Mouse (Mus musculus): ENCODE data around the gene Spic. TPM values are rescaled to one million over a fixed set of nuclear protein-coding genes. Genes with fewer than 3 reads are reported as not detected.
"Not testable (repeated sequence)": the region's sequence is repeated elsewhere in the genome, so short reads cannot be mapped to it uniquely, and the experiment has no call there.

Spic gene
- polyA plus RNA-seq, 1 experiment from 2014 or later = 0.08 TPM

DNA sequence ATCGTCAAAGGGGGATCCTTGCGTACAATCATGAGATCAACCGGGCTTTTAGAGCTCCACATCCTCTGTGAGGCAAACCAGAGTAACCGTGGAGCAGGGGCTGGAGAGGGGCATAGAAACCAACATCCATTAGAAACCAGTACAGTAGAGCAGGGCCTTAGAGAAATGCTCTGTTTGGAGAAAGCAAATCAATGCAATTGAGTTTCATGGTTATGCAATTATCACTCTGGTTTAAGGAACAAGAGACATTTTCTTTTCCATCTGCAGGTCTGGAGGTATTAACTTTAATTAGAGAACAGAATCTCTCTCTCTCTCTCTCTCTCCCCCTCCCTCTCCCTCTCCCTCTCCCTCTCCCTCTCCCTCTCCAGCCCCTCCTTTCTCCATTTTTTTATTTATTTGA, 29.9 kb upstream of the Spic start:
- H3K4me1 ChIP-seq = no peaks in the 10 kb centered on the region
- no peak overlapping the region for H3K4me2 ChIP-seq
- no peaks in the 10 kb centered on the region for H3K9me3 ChIP-seq
- no peak overlapping the region for H3K27ac ChIP-seq (replicated peaks)
- H3K9ac ChIP-seq = no peak overlapping the region
- no peak for ATAC-seq (ENCODE audit: extremely low read depth, insufficient number of reproducible peaks, low FRiP score, low TSS enrichment)
- H3K27me3 ChIP-seq (replicated peaks) = 0 out of 2 replicates have a peak, but pooled peaks cover 8% of the 10 kb centered on the region
- WGBS = 72% methylated on average over 4 of the region's 4 CpGs
- H3K4me3 ChIP-seq = no peak overlapping the region
- no peaks in the 10 kb centered on the region for H3K36me3 ChIP-seq

DNA sequence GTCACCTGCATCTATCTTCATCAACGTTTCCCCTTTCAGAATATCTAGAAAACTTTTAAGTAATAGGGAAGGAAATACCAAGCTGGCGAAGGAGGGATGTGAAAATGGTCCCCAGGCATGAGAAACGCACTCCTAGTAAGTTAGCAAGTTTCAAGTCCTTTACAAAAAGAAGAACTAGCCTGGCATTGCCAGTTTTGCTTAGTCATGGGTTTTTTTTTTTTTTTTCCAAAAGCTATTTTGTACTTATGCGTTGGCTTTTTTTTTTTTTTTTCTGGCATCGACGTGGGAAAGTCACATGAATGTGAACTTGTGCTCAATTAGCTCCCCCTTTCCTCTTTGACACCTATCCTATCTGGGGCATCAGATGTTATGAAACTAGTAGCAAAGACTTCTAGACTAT, 27.5 kb upstream of the Spic start:
- Histone ChIP-seq H3K27ac (replicated peaks) (no peak overlapping the region), H3K9ac (no peak overlapping the region), H3K4me3 (no peak overlapping the region), H3K36me3 (no peaks in the 10 kb centered on the region), H3K4me1 (no peaks in the 10 kb centered on the region), H3K4me2 (no peak overlapping the region), H3K27me3 (replicated peaks) (0 out of 2 replicates have a peak, but pooled peaks cover 5% of the 10 kb centered on the region), H3K9me3 (no peaks in the 10 kb centered on the region)
- WGBS = 62% methylated on average over 6 of the region's 6 CpGs
- ATAC-seq (ENCODE audit: extremely low read depth, insufficient number of reproducible peaks, low FRiP score, low TSS enrichment) = no peak

GRCm38 (mm10) chr10:88708671-88709523, 24.1 kb upstream of the Spic start:
- no peaks in the 10 kb centered on the region for H3K4me1 ChIP-seq
- no peak overlapping the region for H3K27ac ChIP-seq (replicated peaks)
- H3K36me3 ChIP-seq = no peaks in the 10 kb centered on the region
- no peak overlapping the region for H3K4me2 ChIP-seq
- no peaks in the 10 kb centered on the region for H3K27me3 ChIP-seq (replicated peaks)
- no peak overlapping the region for H3K9ac ChIP-seq
- H3K9me3 ChIP-seq = no peaks in the 10 kb centered on the region
- no peak for ATAC-seq (ENCODE audit: extremely low read depth, insufficient number of reproducible peaks, low FRiP score, low TSS enrichment)
- 53% methylated on average over 10 of the region's 10 CpGs for WGBS
- no peak overlapping the region for H3K4me3 ChIP-seq

- ATAC-seq (ENCODE audit: extremely low read depth, insufficient number of reproducible peaks, low FRiP score, low TSS enrichment) = no peak
- no peak overlapping the region for H3K27ac ChIP-seq (replicated peaks)
- H3K4me3 ChIP-seq = no peak overlapping the region
- H3K36me3 ChIP-seq = no peaks in the 10 kb centered on the region
- H3K27me3 ChIP-seq (replicated peaks) = no peaks in the 10 kb centered on the region
- no peak overlapping the region for H3K9ac ChIP-seq
- 63% methylated on average over 6 of the region's 6 CpGs for WGBS
- no peaks in the 10 kb centered on the region for H3K4me1 ChIP-seq
- H3K9me3 ChIP-seq = no peaks in the 10 kb centered on the region; the same call in 1 of the 2 replicates
- H3K4me2 ChIP-seq = no peak overlapping the region
Measured at GRCm38 (mm10) chr10:88700938-88701337, 16.1 kb upstream of the Spic start.

DNA sequence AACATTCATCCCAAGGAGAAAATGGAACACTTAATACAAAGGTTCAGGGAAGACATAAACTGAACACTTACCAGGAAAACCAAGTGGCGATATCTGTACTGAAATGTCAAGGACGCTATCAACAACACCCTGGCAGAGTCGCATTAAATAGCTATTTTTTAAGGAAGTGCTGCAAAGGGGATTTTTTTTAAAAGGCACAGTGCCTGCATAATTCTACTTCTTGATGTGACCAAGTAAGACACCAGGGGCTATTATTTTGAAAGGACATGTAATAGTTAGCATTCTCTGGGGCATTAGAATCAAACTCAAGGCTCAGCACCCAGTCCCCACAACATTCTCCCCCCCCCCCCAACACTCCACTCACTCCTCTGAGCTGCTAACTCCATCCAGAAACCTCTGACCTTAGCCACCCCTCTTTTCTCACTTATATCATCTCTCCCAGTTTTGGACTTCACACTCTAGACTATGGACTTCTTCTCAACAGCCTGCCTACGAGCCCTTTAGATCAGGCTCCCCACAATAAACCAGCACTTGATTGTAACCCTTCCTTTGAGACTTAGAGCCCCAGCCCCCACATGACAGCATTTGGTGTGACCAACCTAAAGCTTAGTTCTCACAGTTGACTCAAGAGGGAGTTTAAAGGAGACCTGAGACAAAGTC, 1.8 kb downstream of the Spic start:
- H3K27me3 ChIP-seq (replicated peaks) = no peaks in the 10 kb centered on the region
- H3K4me2 ChIP-seq = no peak overlapping the region
- ATAC-seq (ENCODE audit: extremely low read depth, insufficient number of reproducible peaks, low FRiP score, low TSS enrichment) = no peak
- H3K4me1 ChIP-seq = no peaks in the 10 kb centered on the region
- no peak overlapping the region for H3K27ac ChIP-seq (replicated peaks)
- WGBS = 55% methylated on average over 4 of the region's 4 CpGs
- no peak overlapping the region for H3K9ac ChIP-seq
- no peaks in the 10 kb centered on the region for H3K9me3 ChIP-seq
- H3K4me3 ChIP-seq = no peak overlapping the region
- no peaks in the 10 kb centered on the region for H3K36me3 ChIP-seq

GRCm38 (mm10) chr10:88672825-88673224, 12.0 kb downstream of the Spic start:
- Histone ChIP-seq H3K9ac (no peak overlapping the region), H3K4me1 (no peaks in the 10 kb centered on the region), H3K4me3 (no peak overlapping the region), H3K36me3 (no peaks in the 10 kb centered on the region), H3K27ac (replicated peaks) (no peak overlapping the region), H3K4me2 (no peak overlapping the region), H3K27me3 (replicated peaks) (no peaks in the 10 kb centered on the region), H3K9me3 (no peaks in the 10 kb centered on the region; the same call in 1 of the 2 replicates)
- WGBS = 84% methylated on average over 7 of the region's 7 CpGs
- ATAC-seq (ENCODE audit: extremely low read depth, insufficient number of reproducible peaks, low FRiP score, low TSS enrichment) = no peak

DNA sequence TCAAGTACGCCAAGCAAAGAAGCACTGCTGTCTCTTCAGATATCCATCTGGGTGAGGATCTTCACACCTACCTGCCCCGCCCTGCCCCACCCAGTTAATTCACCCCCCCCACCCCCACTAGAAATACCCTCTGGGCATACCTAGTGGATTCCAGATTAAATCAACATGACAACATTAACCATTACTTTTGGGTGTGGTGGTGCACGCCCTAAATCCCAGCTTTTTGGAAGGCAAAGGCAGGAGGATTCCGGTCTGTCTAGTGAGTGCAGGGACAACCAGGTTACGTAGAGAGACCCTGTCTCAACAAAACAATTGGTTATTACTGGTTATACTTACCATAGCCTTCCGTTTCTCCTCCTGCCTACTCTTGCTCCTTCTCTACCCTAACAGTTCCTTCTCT, 12.7 kb downstream of the Spic start:
- H3K4me2 ChIP-seq = no peak overlapping the region
- no peak overlapping the region for H3K9ac ChIP-seq
- H3K27me3 ChIP-seq (replicated peaks) = no peaks in the 10 kb centered on the region
- no peaks in the 10 kb centered on the region for H3K36me3 ChIP-seq
- H3K27ac ChIP-seq (replicated peaks) = no peak overlapping the region
- no peaks in the 10 kb centered on the region for H3K4me1 ChIP-seq
- WGBS = 75% methylated on average over 6 of the region's 6 CpGs
- no peak overlapping the region for H3K4me3 ChIP-seq
- no peak for ATAC-seq (ENCODE audit: extremely low read depth, insufficient number of reproducible peaks, low FRiP score, low TSS enrichment)
- no peaks in the 10 kb centered on the region; the same call in 1 of the 2 replicates for H3K9me3 ChIP-seq

- Histone ChIP-seq H3K4me1 (no peaks in the 10 kb centered on the region), H3K27ac (replicated peaks) (no peak overlapping the region), H3K4me2 (no peak overlapping the region), H3K27me3 (replicated peaks) (no peaks in the 10 kb centered on the region), H3K36me3 (no peaks in the 10 kb centered on the region), H3K9ac (no peak overlapping the region), H3K9me3 (no peaks in the 10 kb centered on the region; the same call in 1 of the 2 replicates), H3K4me3 (no peak overlapping the region)
- 14% methylated on average over 1 of the region's 1 CpGs for WGBS
- no peak for ATAC-seq (ENCODE audit: extremely low read depth, insufficient number of reproducible peaks, low FRiP score, low TSS enrichment)
Measured at GRCm38 (mm10) chr10:88669719-88670118, 15.1 kb downstream of the Spic start.

GRCm38 (mm10) chr10:88663856-88664255, 21.0 kb downstream of the Spic start:
- not testable (repeated sequence) for H3K36me3 ChIP-seq; H3K4me2 ChIP-seq; H3K27me3 ChIP-seq (replicated peaks); H3K9me3 ChIP-seq; H3K27ac ChIP-seq (replicated peaks); ATAC-seq (ENCODE audit: extremely low read depth, insufficient number of reproducible peaks, low FRiP score, low TSS enrichment); H3K4me1 ChIP-seq; H3K9ac ChIP-seq; H3K4me3 ChIP-seq

- no peak for ATAC-seq (ENCODE audit: extremely low read depth, insufficient number of reproducible peaks, low FRiP score, low TSS enrichment)
- 84% methylated on average over 4 of the region's 4 CpGs for WGBS
- no peak overlapping the region for H3K27ac ChIP-seq (replicated peaks)
Measured at GRCm38 (mm10) chr10:88658918-88659317, 25.9 kb downstream of the Spic start.

DNA sequence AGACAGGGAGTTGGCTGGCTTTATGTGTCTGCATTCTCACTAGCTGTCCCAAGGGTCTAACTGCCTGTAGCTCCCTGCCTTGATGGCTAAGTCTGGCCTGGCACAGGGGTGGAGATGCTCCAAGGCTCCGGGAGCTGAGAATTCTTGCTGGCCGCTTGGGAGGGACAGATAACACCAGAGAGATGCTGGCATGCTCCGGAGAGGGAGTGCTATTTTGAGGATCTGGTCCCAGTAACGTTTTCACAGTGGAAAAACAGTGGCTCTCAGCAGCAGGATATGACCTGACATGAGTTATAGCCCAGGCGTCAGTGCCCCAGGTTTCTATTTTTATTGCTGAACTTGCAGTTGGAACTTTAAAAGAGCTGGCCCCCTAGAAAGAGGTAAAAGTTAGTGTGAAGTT, 39.4 kb downstream of the Spic start:
- ATAC-seq (ENCODE audit: extremely low read depth, insufficient number of reproducible peaks, low FRiP score, low TSS enrichment) = 0 out of 2 replicates have a peak, but pooled peaks have one; percentile 37
- H3K4me1 ChIP-seq = peaks cover 11% of the 10 kb centered on the region
- no peak overlapping the region for H3K4me2 ChIP-seq
- 0 out of 2 replicates have a peak, but pooled peaks cover 2% of the 10 kb centered on the region for H3K27me3 ChIP-seq (replicated peaks)
- H3K27ac ChIP-seq (replicated peaks) = peak overlapping the region; percentile 79
- H3K36me3 ChIP-seq = no peaks in the 10 kb centered on the region
- H3K4me3 ChIP-seq = no peak overlapping the region
- H3K9me3 ChIP-seq = no peaks in the 10 kb centered on the region
- WGBS = 8% methylated on average over 5 of the region's 5 CpGs
- no peak overlapping the region for H3K9ac ChIP-seq

More at GRCm38 (mm10) chr10:88658918-88659317, 25.9 kb downstream of the Spic start:
- Histone ChIP-seq H3K4me1 (no peaks in the 10 kb centered on the region), H3K9ac (no peak overlapping the region), H3K4me3 (no peak overlapping the region), H3K36me3 (no peaks in the 10 kb centered on the region), H3K4me2 (no peak overlapping the region), H3K27me3 (replicated peaks) (no peaks in the 10 kb centered on the region), H3K9me3 (no peaks in the 10 kb centered on the region)
